Mouse (Mus musculus) lung, postnatal 0 days (tissue): ENCODE measurements at regions not wholly inside any gene's neighbourhood (a gene's known extent, or its start where the extent isn't known, plus 50 kb on each side); places are given as distances from the start of the nearest gene placed in this dataset.

Experiments
- CTCF ChIP-seq: IDR thresholded peaks from 2 replicates; pipeline ENCODE4 v1.5.1; 2016; ENCODE audit warnings: antibody characterized with exemption, mild to moderate bottlenecking
- EP300 ChIP-seq: IDR thresholded peaks from 2 replicates; pipeline ENCODE4 v1.6.1; 2016; ENCODE audit warnings: antibody characterized with exemption, mild to moderate bottlenecking, control low read depth

DNA sequence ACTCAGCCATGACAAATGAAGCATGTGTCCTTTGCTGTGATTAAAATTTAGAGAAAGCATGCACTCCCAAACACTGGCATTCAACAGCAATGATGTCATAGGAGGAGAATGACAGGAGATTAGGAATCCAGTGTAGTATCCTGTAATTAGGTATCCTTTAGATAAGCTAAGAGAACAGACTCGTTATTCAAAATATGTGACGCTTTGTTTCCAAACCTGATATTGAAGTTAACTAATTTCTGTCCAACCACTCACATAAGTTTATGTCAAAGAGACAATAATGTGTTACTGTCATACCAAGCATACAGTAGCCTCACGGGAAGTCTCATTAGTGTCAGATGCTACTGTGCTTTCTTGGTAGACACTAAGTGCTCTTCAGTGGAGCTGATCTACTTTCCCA is 383.1 kb upstream of the Tenm4 start:
- TF ChIP-seq CTCF: no peak
- TF ChIP-seq EP300: no peak
